Mouse (Mus musculus): ENCODE measurements around the gene Gng8.

DNA sequence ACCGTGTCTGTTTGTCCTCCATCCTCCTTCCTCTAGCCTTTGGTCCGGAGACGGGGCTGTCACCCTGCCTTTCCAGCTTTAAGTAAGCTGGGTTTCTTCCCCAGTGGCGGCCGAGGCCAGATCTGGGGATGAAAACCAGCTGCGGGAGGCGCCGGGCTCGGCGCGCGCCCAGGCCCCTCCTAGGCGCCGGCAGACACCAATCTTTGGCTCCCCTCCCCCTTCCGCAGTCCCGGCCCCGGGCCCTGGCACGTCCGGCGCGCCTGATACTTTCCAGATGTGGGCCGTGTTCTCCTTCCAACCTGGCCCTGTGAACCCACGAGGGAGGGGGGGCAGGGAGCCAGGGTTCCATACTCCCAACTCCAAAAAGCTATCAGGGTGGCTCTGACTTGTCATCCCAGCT, 642 bp upstream of the Gng8 start:
- TF ChIP-seq CTCF (IDR thresholded peaks at IDR 0.05; ENCODE audit: control insufficient read depth, insufficient read depth, insufficient replicate concordance, low read depth, low read length) (no peak), POLR2A (IDR thresholded peaks at IDR 0.05; ENCODE audit: control insufficient read depth, low read depth, low read length) (no peak)

Data from testis, adult 2 months (tissue).